Mouse (Mus musculus) spleen, adult 2 months (tissue): ENCODE measurements around the gene Adgrg6.

ENCODE experiments used
- CTCF ChIP-seq: fragments of 200-500 bp; IDR thresholded peaks from 2 replicates; pipeline ENCODE4 v1.5.1; 2011; ENCODE audit warnings: mild to moderate bottlenecking, inconsistent platforms; ENCODE audit not compliant: insufficient read depth, insufficient read length, insufficient replicate concordance; ENCODE audit errors: extremely low read depth
- POLR2A ChIP-seq: fragments of 200-500 bp; IDR thresholded peaks from 2 replicates; pipeline ENCODE4 v1.6.1; 2011; ENCODE audit warnings: low read depth, low read length, inconsistent platforms

DNA sequence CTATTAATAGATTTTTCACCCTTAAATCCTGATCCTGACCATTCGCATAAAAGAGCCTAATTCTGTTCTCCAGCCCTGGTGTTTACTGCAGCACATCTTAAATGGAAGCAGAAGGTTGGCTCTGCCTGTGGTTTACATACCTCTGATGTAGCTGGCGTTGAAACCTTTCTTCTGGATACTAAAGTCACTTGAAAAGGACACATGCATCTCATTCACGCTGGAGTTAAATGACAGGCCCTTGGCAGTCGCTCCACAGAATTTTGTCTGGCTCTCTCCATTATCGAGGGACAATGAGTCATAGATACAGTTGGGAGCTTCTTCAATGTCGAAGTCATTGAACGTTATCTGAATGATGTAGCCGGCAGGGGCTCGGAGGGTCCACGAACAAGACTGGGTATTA is 76.8 kb downstream of the Adgrg6 start:
- TF ChIP-seq POLR2A (no peak), CTCF (no peak)
